Mouse (Mus musculus): ENCODE data around the gene Fyb. TPM values are rescaled to one million over a fixed set of nuclear protein-coding genes. Genes with fewer than 3 reads are reported as not detected.

The Fyb gene
- polyA plus RNA-seq, 1 experiment from 2014 or later: 5.8 TPM

DNA sequence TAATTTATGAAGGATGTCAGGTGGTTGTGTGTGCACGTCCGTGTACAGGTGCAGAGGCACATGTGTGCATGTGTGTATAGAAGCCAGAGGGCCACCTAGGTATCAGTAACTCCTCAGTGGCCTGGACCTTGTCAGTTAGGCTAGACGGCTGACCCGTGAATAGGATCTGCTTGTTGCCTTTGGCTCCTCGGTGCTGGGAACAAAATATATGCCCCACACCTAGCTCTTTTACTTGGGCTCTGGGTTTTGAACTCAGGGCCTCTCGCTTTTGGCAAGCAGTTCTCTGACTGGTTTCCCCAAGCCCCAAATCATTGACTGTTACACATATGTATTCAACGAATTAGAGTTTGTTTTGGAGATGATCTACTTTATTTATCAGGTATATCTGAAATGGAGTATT lies 188.6 kb downstream of the Fyb start:
- no peaks in the 10 kb centered on the region for H3K27me3 ChIP-seq (ENCODE audit: control insufficient read depth, insufficient read depth, low read length)
- no peak for ATAC-seq (ENCODE audit: low FRiP score)
- no peaks in the 10 kb centered on the region for H3K36me3 ChIP-seq (ENCODE audit: control insufficient read depth, insufficient read depth, low read length)
- no peak for DNase-seq (ENCODE audit: low spot score)
- H3K9ac ChIP-seq (ENCODE audit: low read depth, low read length): no peak overlapping the region
- 0 out of 2 replicates have a peak, but pooled peaks cover 3% of the 10 kb centered on the region for H3K4me1 ChIP-seq (replicated peaks; ENCODE audit: control insufficient read depth, insufficient read depth, low read length)
- no peaks in the 10 kb centered on the region for H3K9me3 ChIP-seq (ENCODE audit: control insufficient read depth, low read length)
- no peak overlapping the region for H3K4me2 ChIP-seq (replicated peaks; ENCODE audit: low read depth, low read length)
- WGBS: 89% methylated on average over 7 of the region's 7 CpGs
- no peak overlapping the region for H3K27ac ChIP-seq (ENCODE audit: low read depth, low read length)
- no peak overlapping the region for H3K4me3 ChIP-seq (ENCODE audit: low read depth, low read length)

Other genes with a start within 250 kb of the Fyb start
- gene Dab2, start 223.1 kb upstream of the Fyb start, polyA plus RNA-seq (2014; fragmentation: Nextera tagmentation; extraction: Ambion mirVana): 58.9 and 70.2 TPM in 2 replicates
- not detected in 2 replicates for gene C9, start 77.5 kb upstream of the Fyb start, polyA plus RNA-seq (2014; fragmentation: Nextera tagmentation; extraction: Ambion mirVana)
- gene Rictor, start 185.5 kb downstream of the Fyb start, polyA plus RNA-seq (2014; fragmentation: Nextera tagmentation; extraction: Ambion mirVana): 51.7 and 57.6 TPM in 2 replicates